Mouse (Mus musculus) forebrain, embryonic 15.5 days (tissue): ENCODE results near the gene Arhgef40. TPM values are rescaled to one million over a fixed set of nuclear protein-coding genes. Genes with fewer than 3 reads are reported as not detected.
A peak's percentile ranks its signal among the peaks of the same experiment; 100 is the strongest.
"Not testable (repeated sequence)": the region's sequence is repeated elsewhere in the genome, so short reads cannot be mapped to it uniquely, and the experiment has no call there.

Experiments used
- ATAC-seq: fragments of 200-750 bp; cut with Nextera tagmentation; replicated peaks from 2 replicates; pipeline ENCODE4 v1.8.0; 2017; ENCODE audit warnings: mild to moderate bottlenecking, moderate TSS enrichment, moderate library complexity
- H3K27ac ChIP-seq: fragments of 300-500 bp; sonication (generic); replicated peaks from 2 replicates; pipeline ENCODE4 v1.5.1; 2015; ENCODE audit warnings: mild to moderate bottlenecking, inconsistent platforms
- H3K27me3 ChIP-seq: fragments of 300-500 bp; sonication (generic); 2 replicates; pipeline ENCODE4 v1.6.1; 2015; ENCODE audit warnings: inconsistent platforms
- H3K36me3 ChIP-seq: fragments of 300-500 bp; sonication (generic); 2 replicates; pipeline ENCODE4 v1.6.1; 2015; ENCODE audit warnings: mild to moderate bottlenecking, inconsistent platforms
- H3K4me1 ChIP-seq: fragments of 300-500 bp; sonication (generic); 2 replicates; pipeline ENCODE4 v1.6.1; 2015; ENCODE audit warnings: inconsistent platforms
- H3K4me2 ChIP-seq: fragments of 300-500 bp; sonication (generic); replicated peaks from 2 replicates; pipeline ENCODE4 v1.6.1; 2015; ENCODE audit warnings: mild to moderate bottlenecking, inconsistent platforms
- H3K4me3 ChIP-seq: fragments of 300-500 bp; sonication (generic); 2 replicates; pipeline ENCODE4 v1.5.1; 2015; ENCODE audit warnings: mild to moderate bottlenecking, inconsistent platforms
- H3K9ac ChIP-seq: fragments of 300-500 bp; sonication (generic); replicated peaks from 2 replicates; pipeline ENCODE4 v1.6.1; 2015; ENCODE audit warnings: mild to moderate bottlenecking, inconsistent platforms
- H3K9me3 ChIP-seq: fragments of 300-500 bp; sonication (generic); 2 replicates; pipeline ENCODE4 v1.6.1; 2016; ENCODE audit warnings: inconsistent platforms
- WGBS: fragments of 180-500 bp; shearing (Covaris S2); methylation state at CpG from one replicate; pipeline ENCODE4 v1.1.7; 2015; ENCODE audit warnings: mixed read lengths; 5-methylcytosine and 5-hydroxymethylcytosine counted together
- polyA plus RNA-seq: library from polyadenylated mRNA; unstranded; fragments of >200 nt; fragmentation: Nextera tagmentation; extraction: Ambion mirVana; gene quantifications from 2 replicates; pipeline ENCODE4 v1.2.1, GENCODE M21; 2015

Gene Arhgef40
- polyA plus RNA-seq, 1 experiment from 2014 or later = 69.8 TPM

GRCm38 (mm10) chr14:52020486-52021137 lies 36.1 kb downstream of the Arhgef40 start, which contains the start of gene Zfp219:
Gene Zfp219 (minus strand): TSS chr14:52020733.
- Histone ChIP-seq H3K27me3 (no peaks in the 10 kb centered on the region), H3K4me1 (peaks cover 46% of the 10 kb centered on the region), H3K4me2 (peak within 1 kb of the TSS; percentile 48), H3K27ac (peak within 1 kb of the TSS; percentile 97), H3K9ac (peak within 1 kb of the TSS; percentile 70), H3K4me3 (peak within 1 kb of the TSS; percentile 55), H3K36me3 (no peaks in the 10 kb centered on the region), H3K9me3 (no peaks in the 10 kb centered on the region)
- peak; percentile 47 for ATAC-seq
- WGBS = 3% methylated on average over 15 of the region's 15 CpGs

GRCm38 (mm10) chr14:52021138-52021529 lies 36.6 kb downstream of the Arhgef40 start:
- no peak for ATAC-seq
- 45% methylated on average over 4 of the region's 4 CpGs for WGBS

GRCm38 (mm10) chr14:52021568-52022212 lies 37.2 kb downstream of the Arhgef40 start:
- Histone ChIP-seq H3K27me3 (no peaks in the 10 kb centered on the region), H3K27ac (0 out of 2 replicates have a peak overlapping the region, but pooled peaks have one; percentile 97), H3K4me1 (peaks cover 37% of the 10 kb centered on the region), H3K9ac (no peak overlapping the region), H3K36me3 (no peaks in the 10 kb centered on the region), H3K4me3 (no peak overlapping the region), H3K4me2 (no peak overlapping the region), H3K9me3 (no peaks in the 10 kb centered on the region)
- no peak for ATAC-seq
- WGBS = 90% methylated on average over 8 of the region's 8 CpGs

More at GRCm38 (mm10) chr14:52021138-52021529, 36.6 kb downstream of the Arhgef40 start:
- Histone ChIP-seq H3K27ac (peak overlapping the region; percentile 97), H3K36me3 (no peaks in the 10 kb centered on the region), H3K4me3 (no peak overlapping the region), H3K9ac (no peak overlapping the region), H3K27me3 (no peaks in the 10 kb centered on the region), H3K4me2 (peak overlapping the region; percentile 48), H3K4me1 (peaks cover 41% of the 10 kb centered on the region), H3K9me3 (no peaks in the 10 kb centered on the region)

GRCm38 (mm10) chr14:52022244-52022708 lies 37.8 kb downstream of the Arhgef40 start:
- peak overlapping the region; percentile 37; the same call in 1 of the 2 replicates for H3K4me2 ChIP-seq

GRCm38 (mm10) chr14:52022709-52023459 lies 38.4 kb downstream of the Arhgef40 start:
- no peaks in the 10 kb centered on the region for H3K36me3 ChIP-seq
- ATAC-seq = no peak
- H3K27ac ChIP-seq = peak overlapping the region; percentile 13; the same call in 1 of the 2 replicates
- H3K27me3 ChIP-seq = no peaks in the 10 kb centered on the region
- H3K4me1 ChIP-seq = peaks cover 37% of the 10 kb centered on the region
- H3K4me2 ChIP-seq = peak overlapping the region; percentile 37
- H3K9ac ChIP-seq = no peak overlapping the region
- 2% methylated on average over 23 of the region's 23 CpGs for WGBS
- H3K4me3 ChIP-seq = peak overlapping the region; percentile 15
- no peaks in the 10 kb centered on the region for H3K9me3 ChIP-seq

More at GRCm38 (mm10) chr14:52022244-52022708, 37.8 kb downstream of the Arhgef40 start:
- 72% methylated on average over 3 of the region's 3 CpGs for WGBS
- Histone ChIP-seq H3K9me3 (no peaks in the 10 kb centered on the region), H3K36me3 (no peaks in the 10 kb centered on the region), H3K9ac (no peak overlapping the region), H3K4me1 (peaks cover 37% of the 10 kb centered on the region), H3K4me3 (no peak overlapping the region), H3K27me3 (no peaks in the 10 kb centered on the region), H3K27ac (0 out of 2 replicates have a peak overlapping the region, but pooled peaks have one; percentile 13)
- no peak for ATAC-seq

- Histone ChIP-seq H3K4me1 (peaks cover 26% of the 10 kb centered on the region), H3K9ac (no peak overlapping the region), H3K4me3 (no peak overlapping the region), H3K36me3 (no peaks in the 10 kb centered on the region), H3K4me2 (no peak overlapping the region), H3K27ac (no peak overlapping the region), H3K9me3 (no peaks in the 10 kb centered on the region), H3K27me3 (no peaks in the 10 kb centered on the region)
- 89% methylated on average over 2 of the region's 2 CpGs for WGBS
- ATAC-seq = no peak
Observed at GRCm38 (mm10) chr14:52024133-52024532, 39.6 kb downstream of the Arhgef40 start.

GRCm38 (mm10) chr14:52026342-52026741 lies 41.8 kb downstream of the Arhgef40 start:
- WGBS = 78% methylated on average over 4 of the region's 4 CpGs
- 0 out of 2 replicates have a peak, but pooled peaks have one; percentile 28 for ATAC-seq
- no peaks in the 10 kb centered on the region for H3K27me3 ChIP-seq
- H3K4me2 ChIP-seq = no peak overlapping the region
- H3K4me1 ChIP-seq = peaks cover 15% of the 10 kb centered on the region
- H3K36me3 ChIP-seq = no peaks in the 10 kb centered on the region
- no peak overlapping the region for H3K27ac ChIP-seq
- H3K4me3 ChIP-seq = no peak overlapping the region
- H3K9me3 ChIP-seq = no peaks in the 10 kb centered on the region
- H3K9ac ChIP-seq = no peak overlapping the region

GRCm38 (mm10) chr14:52035926-52036325 lies 51.4 kb downstream of the Arhgef40 start:
- H3K36me3 ChIP-seq = no peaks in the 10 kb centered on the region
- no peak for ATAC-seq
- no peak overlapping the region for H3K4me3 ChIP-seq
- H3K4me1 ChIP-seq = no peaks in the 10 kb centered on the region
- no peak overlapping the region for H3K9ac ChIP-seq
- H3K27ac ChIP-seq = no peak overlapping the region
- H3K4me2 ChIP-seq = no peak overlapping the region
- no peaks in the 10 kb centered on the region for H3K27me3 ChIP-seq
- 93% methylated on average over 6 of the region's 6 CpGs for WGBS
- no peaks in the 10 kb centered on the region for H3K9me3 ChIP-seq

- WGBS = 91% methylated on average over 5 of the region's 5 CpGs
- Histone ChIP-seq H3K27me3 (no peaks in the 10 kb centered on the region), H3K9me3 (no peaks in the 10 kb centered on the region), H3K36me3 (no peaks in the 10 kb centered on the region), H3K4me1 (no peaks in the 10 kb centered on the region), H3K4me2 (no peak overlapping the region), H3K9ac (no peak overlapping the region), H3K4me3 (no peak overlapping the region), H3K27ac (no peak overlapping the region)
- no peak for ATAC-seq
Observed at GRCm38 (mm10) chr14:52039332-52039731, 54.8 kb downstream of the Arhgef40 start.

- H3K36me3 ChIP-seq, ATAC-seq, H3K9me3 ChIP-seq, H3K27ac ChIP-seq, H3K4me1 ChIP-seq, H3K27me3 ChIP-seq, H3K9ac ChIP-seq, H3K4me2 ChIP-seq, H3K4me3 ChIP-seq: not testable (repeated sequence)
- WGBS = 61% methylated on average over 3 of the region's 3 CpGs
Observed at GRCm38 (mm10) chr14:52042359-52042758, 57.8 kb downstream of the Arhgef40 start, which contains the start of gene Olfr221. Gene Olfr221 (minus strand): TSS chr14:52042459.

- Histone ChIP-seq H3K36me3 (no peaks in the 10 kb centered on the region), H3K4me2 (no peak overlapping the region), H3K4me1 (peaks cover 5% of the 10 kb centered on the region), H3K9ac (no peak overlapping the region), H3K27me3 (no peaks in the 10 kb centered on the region), H3K4me3 (no peak overlapping the region), H3K27ac (no peak overlapping the region), H3K9me3 (no peaks in the 10 kb centered on the region)
- no peak for ATAC-seq
- 50% methylated on average over 6 of the region's 6 CpGs for WGBS
Observed at GRCm38 (mm10) chr14:52043446-52043845, 58.9 kb downstream of the Arhgef40 start.
